Mouse (Mus musculus) erythroblast, embryonic 14.5 days (primary cell): ENCODE data around the gene Zdhhc6.

ENCODE experiments used
- GATA1 ChIP-seq: IDR thresholded peaks from 2 replicates; pipeline ENCODE4 v1.6.1; 2012; ENCODE audit warnings: low read length, inconsistent platforms, mixed read lengths
- TAL1 ChIP-seq: IDR thresholded peaks from 3 replicates; pipeline ENCODE4 v1.6.1; 2012; ENCODE audit warnings: low read length, inconsistent platforms, mixed read lengths

DNA sequence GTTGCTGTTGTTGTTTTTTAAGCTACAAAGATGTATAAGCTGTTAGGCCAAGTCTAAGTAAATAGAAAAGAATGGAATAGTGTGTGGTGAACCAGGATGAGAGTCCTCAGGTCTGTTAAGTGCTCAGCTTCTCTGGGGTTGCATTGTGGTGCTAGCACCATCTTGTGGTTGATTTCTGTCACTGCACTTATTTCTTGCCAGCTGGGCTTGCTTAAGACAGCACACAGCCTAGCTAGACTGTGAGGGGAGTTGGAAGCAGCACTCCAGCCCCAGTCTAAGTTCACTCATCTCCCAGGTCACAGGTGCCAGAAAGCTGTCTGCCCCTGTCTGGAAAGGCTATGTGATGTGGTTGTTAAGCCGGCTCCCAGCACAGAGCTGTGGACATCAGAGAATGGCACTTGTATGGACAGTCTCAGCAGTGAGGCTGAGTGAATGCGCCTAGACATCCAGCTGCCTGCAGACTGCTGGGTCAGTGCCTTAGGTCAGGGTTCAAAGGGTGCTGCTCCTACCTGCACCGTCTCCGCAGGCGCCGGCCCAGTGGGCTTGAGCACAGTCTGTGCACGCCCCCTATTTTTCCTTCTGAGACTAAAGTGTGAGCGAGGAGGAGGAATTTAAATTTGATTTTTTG, 16.9 kb upstream of the Zdhhc6 start:
- TF ChIP-seq GATA1 (no peak), TAL1 (no peak)
